Mouse (Mus musculus): ENCODE measurements around the gene Pigq. TPM values are rescaled to one million over a fixed set of nuclear protein-coding genes. Genes with fewer than 3 reads are reported as not detected.
A peak's percentile ranks its signal among the peaks of the same experiment; 100 is the strongest.

The Pigq gene
- polyA plus RNA-seq, 1 experiment from 2014 or later = 75.8 TPM

- Histone ChIP-seq H3K27me3 (replicated peaks) (peaks cover 28% of the 10 kb centered on the region), H3K9me3 (no peaks in the 10 kb centered on the region), H3K4me2 (no peak overlapping the region), H3K27ac (no peak overlapping the region), H3K9ac (no peak overlapping the region), H3K36me3 (replicated peaks) (no peaks in the 10 kb centered on the region), H3K4me3 (no peak overlapping the region), H3K4me1 (peaks cover 10% of the 10 kb centered on the region)
- WGBS = 56% methylated on average over 7 of the region's 7 CpGs
- ATAC-seq (replicated peaks) = no peak
Observed at GRCm38 (mm10) chr17:25956201-25956600, 11.5 kb upstream of the Pigq start.

DNA sequence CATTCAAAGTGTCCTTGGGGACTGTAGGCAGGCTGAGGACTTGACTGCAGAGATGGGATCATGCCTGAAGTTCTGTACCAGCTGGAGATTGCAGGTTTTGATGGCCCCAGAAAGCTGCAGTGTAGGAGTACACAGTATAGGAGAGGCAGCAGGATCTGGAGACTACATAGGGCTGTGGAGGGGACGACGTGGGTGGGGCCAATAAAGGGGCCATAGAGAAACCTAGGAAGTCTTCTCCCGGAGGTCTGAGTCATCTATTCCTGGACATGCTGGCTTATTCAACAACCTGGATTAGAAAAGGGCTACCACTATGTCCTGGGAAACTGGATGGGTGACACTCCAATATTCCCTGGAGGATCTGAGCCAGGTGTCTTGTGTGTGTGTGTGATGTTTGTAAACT lies 11.0 kb upstream of the Pigq start:
- no peak overlapping the region for H3K4me2 ChIP-seq
- WGBS = 64% methylated on average over 3 of the region's 3 CpGs
- H3K4me1 ChIP-seq = peaks cover 11% of the 10 kb centered on the region
- H3K27ac ChIP-seq = no peak overlapping the region
- no peaks in the 10 kb centered on the region for H3K9me3 ChIP-seq
- H3K4me3 ChIP-seq = no peak overlapping the region
- peaks cover 33% of the 10 kb centered on the region for H3K27me3 ChIP-seq (replicated peaks)
- no peak overlapping the region for H3K9ac ChIP-seq
- ATAC-seq (replicated peaks) = no peak
- no peaks in the 10 kb centered on the region for H3K36me3 ChIP-seq (replicated peaks)

- Histone ChIP-seq H3K27ac (no peak overlapping the region), H3K9me3 (no peaks in the 10 kb centered on the region), H3K36me3 (replicated peaks) (no peaks in the 10 kb centered on the region), H3K4me2 (no peak overlapping the region), H3K4me3 (no peak overlapping the region), H3K4me1 (peaks cover 11% of the 10 kb centered on the region), H3K9ac (no peak overlapping the region), H3K27me3 (replicated peaks) (peaks cover 44% of the 10 kb centered on the region)
- 81% methylated on average over 2 of the region's 2 CpGs for WGBS
- no peak for ATAC-seq (replicated peaks)
Observed at GRCm38 (mm10) chr17:25954671-25955070, 9.9 kb upstream of the Pigq start.

- H3K9me3 ChIP-seq = no peaks in the 10 kb centered on the region
- no peak overlapping the region for H3K4me3 ChIP-seq
- peaks cover 45% of the 10 kb centered on the region for H3K27me3 ChIP-seq (replicated peaks)
- no peak overlapping the region for H3K9ac ChIP-seq
- H3K4me1 ChIP-seq = peaks cover 11% of the 10 kb centered on the region
- WGBS = 80% methylated on average over 5 of the region's 5 CpGs
- H3K27ac ChIP-seq = no peak overlapping the region
- H3K4me2 ChIP-seq = no peak overlapping the region
- no peaks in the 10 kb centered on the region for H3K36me3 ChIP-seq (replicated peaks)
- no peak for ATAC-seq (replicated peaks)
Observed at GRCm38 (mm10) chr17:25953161-25953560, 8.4 kb upstream of the Pigq start.

DNA sequence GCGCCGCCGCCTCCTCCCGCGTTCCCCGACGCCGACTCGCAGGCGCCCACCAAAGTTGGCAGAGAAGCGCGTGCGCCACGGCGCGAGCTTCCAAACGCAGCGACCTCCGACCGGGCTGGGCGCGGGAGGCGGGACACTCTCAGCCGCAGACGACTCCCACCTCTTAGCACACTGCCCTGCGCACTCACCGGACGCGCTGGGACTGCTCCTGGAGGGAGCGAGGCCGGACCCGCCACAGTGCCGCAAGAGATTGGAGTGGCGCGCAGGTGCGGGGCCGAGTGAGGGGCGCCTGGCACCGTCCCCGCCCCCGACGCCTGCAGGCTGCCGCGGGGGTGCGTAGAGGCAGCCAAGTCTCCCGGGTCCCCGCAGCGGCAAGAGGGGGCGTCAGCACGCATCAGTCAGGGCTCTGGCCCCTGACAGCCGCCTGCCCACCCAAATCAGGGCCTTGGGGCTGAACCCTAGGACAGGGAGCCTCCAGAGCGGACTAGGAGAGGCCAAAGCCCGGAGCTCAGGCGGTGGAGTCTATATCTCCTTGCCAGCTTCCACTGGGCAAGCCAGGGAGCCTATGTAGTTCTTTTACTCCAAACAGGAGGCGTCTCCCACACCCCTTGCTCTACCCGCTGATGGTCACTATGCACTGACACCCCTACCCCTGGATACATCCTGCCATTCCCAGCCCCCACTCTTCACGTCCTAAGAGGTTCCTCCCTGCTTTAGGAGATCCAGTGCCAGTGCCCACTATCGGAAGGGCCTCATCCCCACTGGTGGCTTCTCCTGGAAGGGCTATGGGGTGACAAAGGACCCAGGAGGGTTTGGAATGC lies 7.3 kb upstream of the Pigq start, which contains the start of gene A930017K11Rik:
Gene A930017K11Rik (minus strand): TSS at position 763 of the 821 bp plus-strand sequence.
- H3K4me3 ChIP-seq = peak within 1 kb of the TSS; percentile 28
- H3K4me1 ChIP-seq = peaks cover 11% of the 10 kb centered on the region
- no peaks in the 10 kb centered on the region for H3K9me3 ChIP-seq
- peaks cover 45% of the 10 kb centered on the region for H3K27me3 ChIP-seq (replicated peaks)
- WGBS = under 1% methylated on average over 58 of the region's 58 CpGs
- no peak within 1 kb of the TSS for H3K27ac ChIP-seq
- peak within 1 kb of the TSS; percentile 45 for H3K4me2 ChIP-seq
- H3K36me3 ChIP-seq (replicated peaks) = no peaks in the 10 kb centered on the region
- no peak for ATAC-seq (replicated peaks)
- no peak within 1 kb of the TSS for H3K9ac ChIP-seq

GRCm38 (mm10) chr17:25951225-25951802 lies 6.6 kb upstream of the Pigq start:
- WGBS = 1% methylated on average over 33 of the region's 33 CpGs
- Histone ChIP-seq H3K4me2 (peak overlapping the region; percentile 45), H3K27me3 (replicated peaks) (peaks cover 45% of the 10 kb centered on the region), H3K27ac (no peak overlapping the region), H3K36me3 (replicated peaks) (no peaks in the 10 kb centered on the region), H3K4me1 (peaks cover 11% of the 10 kb centered on the region), H3K9ac (no peak overlapping the region), H3K4me3 (peak overlapping the region; percentile 28), H3K9me3 (no peaks in the 10 kb centered on the region)
- no peak for ATAC-seq (replicated peaks)

GRCm38 (mm10) chr17:25950706-25951105 lies 6.0 kb upstream of the Pigq start:
- 4% methylated on average over 3 of the region's 3 CpGs for WGBS
- ATAC-seq (replicated peaks) = no peak
- Histone ChIP-seq H3K27me3 (replicated peaks) (peaks cover 45% of the 10 kb centered on the region), H3K27ac (no peak overlapping the region), H3K9me3 (no peaks in the 10 kb centered on the region), H3K36me3 (replicated peaks) (no peaks in the 10 kb centered on the region), H3K4me1 (peaks cover 11% of the 10 kb centered on the region), H3K4me2 (no peak overlapping the region), H3K9ac (no peak overlapping the region), H3K4me3 (0 out of 2 replicates have a peak overlapping the region, but pooled peaks have one; percentile 6)

DNA sequence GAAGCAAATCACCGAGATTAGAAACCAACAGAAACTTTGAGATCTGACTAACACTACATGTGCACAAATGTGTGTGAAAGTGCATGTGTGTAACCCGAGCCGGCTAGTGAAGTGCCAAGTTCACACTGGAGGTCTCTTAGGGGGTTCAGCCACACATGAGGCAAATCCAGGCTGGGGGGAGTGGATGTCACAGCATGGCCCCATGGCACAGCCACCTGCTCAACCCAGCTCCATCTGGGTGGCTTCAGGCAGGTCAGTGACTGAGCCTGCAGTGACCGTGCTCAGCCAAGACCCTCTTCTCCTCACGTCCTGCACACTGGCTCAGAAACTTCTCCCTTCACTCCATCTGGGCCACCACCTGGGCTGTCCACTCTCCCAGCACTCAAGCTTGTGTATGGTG lies 5.2 kb upstream of the Pigq start:
- no peaks in the 10 kb centered on the region for H3K9me3 ChIP-seq
- no peak overlapping the region for H3K4me3 ChIP-seq
- H3K4me1 ChIP-seq = peaks cover 11% of the 10 kb centered on the region
- 74% methylated on average over 5 of the region's 5 CpGs for WGBS
- no peak for ATAC-seq (replicated peaks)
- H3K27ac ChIP-seq = no peak overlapping the region
- peaks cover 45% of the 10 kb centered on the region for H3K27me3 ChIP-seq (replicated peaks)
- no peak overlapping the region for H3K4me2 ChIP-seq
- H3K9ac ChIP-seq = no peak overlapping the region
- no peaks in the 10 kb centered on the region for H3K36me3 ChIP-seq (replicated peaks)

- peaks cover 35% of the 10 kb centered on the region for H3K27me3 ChIP-seq (replicated peaks)
- no peak overlapping the region for H3K4me3 ChIP-seq
- H3K4me1 ChIP-seq = peaks cover 11% of the 10 kb centered on the region
- H3K9me3 ChIP-seq = no peaks in the 10 kb centered on the region
- no peak overlapping the region for H3K4me2 ChIP-seq
- no peaks in the 10 kb centered on the region for H3K36me3 ChIP-seq (replicated peaks)
- H3K27ac ChIP-seq = no peak overlapping the region
- ATAC-seq (replicated peaks) = no peak
- WGBS = 77% methylated on average over 8 of the region's 8 CpGs
- no peak overlapping the region for H3K9ac ChIP-seq
Observed at GRCm38 (mm10) chr17:25948051-25948450, 3.3 kb upstream of the Pigq start.

DNA sequence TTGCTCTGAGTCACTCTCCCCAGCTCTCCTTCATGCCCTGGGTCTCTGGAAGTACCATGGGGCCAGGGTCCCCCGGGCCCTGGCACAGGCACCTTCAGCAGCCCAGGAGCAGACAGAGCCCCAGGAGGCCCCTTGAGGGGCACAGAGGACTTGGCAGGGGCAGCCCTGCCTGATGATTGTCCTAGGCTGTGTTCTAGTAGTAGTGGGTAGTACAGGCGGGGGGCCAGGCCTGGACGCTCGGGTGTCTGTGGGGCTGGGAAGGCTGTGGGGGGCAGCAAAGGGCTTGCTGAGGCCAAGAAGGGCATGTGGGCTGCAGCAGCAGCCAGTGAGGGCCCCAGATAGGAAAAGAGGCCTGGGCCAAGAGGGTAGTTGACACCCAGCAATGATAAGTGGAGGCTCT lies 2.8 kb upstream of the Pigq start:
- 80% methylated on average over 4 of the region's 4 CpGs for WGBS
- no peaks in the 10 kb centered on the region for H3K36me3 ChIP-seq (replicated peaks)
- H3K4me3 ChIP-seq = no peak overlapping the region
- no peak overlapping the region for H3K27ac ChIP-seq
- no peaks in the 10 kb centered on the region for H3K9me3 ChIP-seq
- ATAC-seq (replicated peaks) = no peak
- no peak overlapping the region for H3K9ac ChIP-seq
- H3K4me1 ChIP-seq = peaks cover 11% of the 10 kb centered on the region
- peaks cover 30% of the 10 kb centered on the region for H3K27me3 ChIP-seq (replicated peaks)
- H3K4me2 ChIP-seq = no peak overlapping the region

DNA sequence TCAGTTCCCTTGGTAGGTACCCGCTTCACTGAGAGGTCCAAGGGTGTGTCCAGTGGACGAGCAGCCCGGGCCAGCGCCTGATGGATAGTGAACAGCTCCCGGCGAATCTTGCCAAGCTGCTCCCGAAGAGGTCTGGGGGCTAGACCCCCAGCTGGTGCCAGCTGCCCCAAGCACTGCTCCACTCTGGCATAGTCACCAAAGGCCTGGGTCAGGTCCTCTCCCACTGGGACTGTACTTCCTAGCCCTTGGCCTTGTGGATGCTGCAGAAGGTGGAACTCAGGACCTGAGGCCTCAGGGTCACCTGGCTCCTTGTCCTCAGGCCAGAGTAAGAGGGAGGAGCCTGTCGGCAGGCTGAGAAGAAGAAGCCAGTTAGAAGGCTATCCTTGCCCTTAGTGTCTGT lies 2.2 kb upstream of the Pigq start:
- WGBS = 83% methylated on average over 8 of the region's 8 CpGs

DNA sequence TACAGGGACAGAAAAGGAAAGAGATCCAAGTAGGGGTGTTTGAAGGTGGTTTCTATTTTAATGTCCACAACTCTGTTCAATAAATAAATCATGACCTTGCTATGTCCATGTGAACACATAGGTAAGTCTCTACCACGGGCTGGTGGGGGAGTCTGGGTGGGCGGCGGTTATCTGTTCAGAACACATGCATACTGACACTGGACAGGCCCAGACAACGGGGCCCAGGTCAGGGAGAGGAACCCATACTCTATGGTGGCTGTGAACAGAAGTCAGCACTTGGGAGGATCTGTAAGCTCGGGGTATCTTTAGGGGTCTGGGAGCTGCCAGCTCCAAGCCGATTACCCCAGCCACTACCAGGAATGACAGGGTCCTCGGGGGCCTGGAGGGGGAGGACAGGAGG lies 1.6 kb upstream of the Pigq start:
- no peak overlapping the region for H3K9ac ChIP-seq

More for the DNA sequence above, 2.2 kb upstream of the Pigq start:
- H3K4me1 ChIP-seq = peaks cover 11% of the 10 kb centered on the region
- H3K36me3 ChIP-seq (replicated peaks) = no peaks in the 10 kb centered on the region
- H3K27me3 ChIP-seq (replicated peaks) = peaks cover 24% of the 10 kb centered on the region
- no peak for ATAC-seq (replicated peaks)
- H3K4me3 ChIP-seq = no peak overlapping the region
- no peak overlapping the region for H3K9ac ChIP-seq
- no peak overlapping the region for H3K4me2 ChIP-seq
- no peak overlapping the region for H3K27ac ChIP-seq
- no peaks in the 10 kb centered on the region for H3K9me3 ChIP-seq

More for the DNA sequence above, 1.6 kb upstream of the Pigq start:
- WGBS = 77% methylated on average over 7 of the region's 7 CpGs
- Histone ChIP-seq H3K9me3 (no peaks in the 10 kb centered on the region), H3K4me3 (no peak overlapping the region), H3K4me1 (peaks cover 7% of the 10 kb centered on the region; the same call in 1 of the 2 replicates), H3K27me3 (replicated peaks) (peaks cover 18% of the 10 kb centered on the region), H3K4me2 (no peak overlapping the region), H3K36me3 (replicated peaks) (no peaks in the 10 kb centered on the region), H3K27ac (no peak overlapping the region)
- ATAC-seq (replicated peaks) = no peak
